Mouse (Mus musculus) lung, embryonic 16.5 days (tissue): Measurements from ENCODE around the gene Ccdc73. TPM values are rescaled to one million over a fixed set of nuclear protein-coding genes. Genes with fewer than 3 reads are reported as not detected.
"Not testable (repeated sequence)": the region's sequence is repeated elsewhere in the genome, so short reads cannot be mapped to it uniquely, and the experiment has no call there.

Experiments
- ATAC-seq: fragments of 200-750 bp; cut with Nextera tagmentation; 2 replicates; pipeline ENCODE4 v1.8.0; 2017; ENCODE audit warnings: low read depth, mild to moderate bottlenecking, moderate library complexity
- H3K27ac ChIP-seq: fragments of 300-500 bp; sonication (generic); 2 replicates; pipeline ENCODE4 v1.5.1; 2014; ENCODE audit warnings: mild to moderate bottlenecking, control low read depth, low read length
- H3K27me3 ChIP-seq: fragments of 300-500 bp; sonication (generic); 2 replicates; pipeline ENCODE4 v1.6.1; 2014; ENCODE audit warnings: low read depth, low read length, mixed read lengths; ENCODE audit not compliant: control insufficient read depth, insufficient read depth
- H3K36me3 ChIP-seq: fragments of 300-500 bp; sonication (generic); 2 replicates; pipeline ENCODE4 v1.6.1; 2014; ENCODE audit warnings: low read length; ENCODE audit not compliant: control insufficient read depth, insufficient read depth
- H3K4me1 ChIP-seq: fragments of 300-500 bp; sonication (generic); replicated peaks from 2 replicates; pipeline ENCODE4 v1.6.1; 2014; ENCODE audit warnings: low read length, mixed read lengths; ENCODE audit not compliant: control insufficient read depth, insufficient read depth
- H3K4me2 ChIP-seq: fragments of 300-500 bp; sonication (generic); 2 replicates; pipeline ENCODE4 v1.6.1; 2014; ENCODE audit warnings: low read depth, low read length, control low read depth
- H3K4me3 ChIP-seq: fragments of 300-500 bp; sonication (generic); 2 replicates; pipeline ENCODE4 v1.5.1; 2014; ENCODE audit warnings: mild to moderate bottlenecking, low read length, control low read depth
- H3K9ac ChIP-seq: fragments of 300-500 bp; sonication (generic); 2 replicates; pipeline ENCODE4 v1.6.1; 2014; ENCODE audit warnings: low read length, control low read depth
- H3K9me3 ChIP-seq: fragments of 300-500 bp; sonication (generic); 2 replicates; pipeline ENCODE4 v1.6.1; 2016; ENCODE audit warnings: low read length; ENCODE audit not compliant: control insufficient read depth
- WGBS: fragments of 180-500 bp; shearing (Covaris S2); extraction: QIAGEN DNeasy Blood & Tissue Kit; methylation state at CpG from one replicate; pipeline ENCODE4 v1.1.7; 2014; 5-methylcytosine and 5-hydroxymethylcytosine counted together
- polyA plus RNA-seq: library from polyadenylated mRNA; unstranded; fragments of >200 nt; fragmentation: Nextera tagmentation; extraction: Ambion mirVana; gene quantifications from 2 replicates; pipeline ENCODE4 v1.2.1, GENCODE M21; 2015

The Ccdc73 gene
- 6.4 and 7.2 TPM in 2 replicates for polyA plus RNA-seq

- no peak for ATAC-seq
- no peaks in the 10 kb centered on the region for H3K27me3 ChIP-seq
- H3K4me2 ChIP-seq: no peak within 1 kb of the TSS
- no peak within 1 kb of the TSS for H3K4me3 ChIP-seq
- H3K9ac ChIP-seq: no peak within 1 kb of the TSS
- WGBS: 78% methylated on average over 13 of the region's 13 CpGs
- no peak within 1 kb of the TSS for H3K27ac ChIP-seq
- H3K9me3 ChIP-seq: no peaks in the 10 kb centered on the region
- H3K4me1 ChIP-seq: no peaks in the 10 kb centered on the region
- no peaks in the 10 kb centered on the region for H3K36me3 ChIP-seq
Observed at GRCm38 (mm10) chr2:104867282-104867855, at the start of gene Ccdc73. Gene Ccdc73, plus strand, starts transcription at chr2:104867805.

- WGBS: 84% methylated on average over 3 of the region's 3 CpGs
Observed at GRCm38 (mm10) chr2:104818763-104819162, 48.8 kb upstream of the Ccdc73 start.

GRCm38 (mm10) chr2:104826191-104826590 lies 41.4 kb upstream of the Ccdc73 start:
- Histone ChIP-seq H3K36me3 (no peaks in the 10 kb centered on the region), H3K4me1 (no peaks in the 10 kb centered on the region), H3K4me3 (no peak overlapping the region), H3K4me2 (no peak overlapping the region), H3K9me3 (no peaks in the 10 kb centered on the region), H3K27me3 (no peaks in the 10 kb centered on the region), H3K27ac (no peak overlapping the region), H3K9ac (no peak overlapping the region)
- no peak for ATAC-seq
- 90% methylated on average over 4 of the region's 4 CpGs for WGBS

More at GRCm38 (mm10) chr2:104818763-104819162, 48.8 kb upstream of the Ccdc73 start:
- not testable (repeated sequence) for H3K27ac ChIP-seq, H3K9me3 ChIP-seq, H3K4me1 ChIP-seq, H3K4me3 ChIP-seq, H3K4me2 ChIP-seq, ATAC-seq, H3K36me3 ChIP-seq, H3K27me3 ChIP-seq, H3K9ac ChIP-seq

GRCm38 (mm10) chr2:104832486-104832885 lies 35.1 kb upstream of the Ccdc73 start:
- WGBS: 78% methylated on average over 2 of the region's 2 CpGs
- Histone ChIP-seq H3K36me3 (no peaks in the 10 kb centered on the region), H3K27me3 (no peaks in the 10 kb centered on the region), H3K4me1 (no peaks in the 10 kb centered on the region), H3K9me3 (no peaks in the 10 kb centered on the region), H3K4me3 (no peak overlapping the region), H3K9ac (no peak overlapping the region), H3K4me2 (no peak overlapping the region), H3K27ac (no peak overlapping the region)
- ATAC-seq: no peak

- Histone ChIP-seq H3K27me3 (no peaks in the 10 kb centered on the region), H3K4me3 (no peak overlapping the region), H3K4me2 (no peak overlapping the region), H3K36me3 (no peaks in the 10 kb centered on the region), H3K4me1 (no peaks in the 10 kb centered on the region), H3K9ac (no peak overlapping the region), H3K9me3 (peaks cover 3% of the 10 kb centered on the region; the same call in 1 of the 2 replicates), H3K27ac (no peak overlapping the region)
- ATAC-seq: no peak
Observed at GRCm38 (mm10) chr2:104840974-104841373, 26.6 kb upstream of the Ccdc73 start.

- no peak overlapping the region for H3K4me2 ChIP-seq
- no peak for ATAC-seq
- H3K27me3 ChIP-seq: no peaks in the 10 kb centered on the region
- H3K9me3 ChIP-seq: peaks cover 3% of the 10 kb centered on the region; the same call in 1 of the 2 replicates
- WGBS: 54% methylated on average over 7 of the region's 7 CpGs
- no peak overlapping the region for H3K9ac ChIP-seq
- H3K4me1 ChIP-seq: no peaks in the 10 kb centered on the region
- H3K27ac ChIP-seq: no peak overlapping the region
- no peak overlapping the region for H3K4me3 ChIP-seq
- no peaks in the 10 kb centered on the region for H3K36me3 ChIP-seq
Observed at GRCm38 (mm10) chr2:104841736-104842135, 25.9 kb upstream of the Ccdc73 start.

- Histone ChIP-seq H3K4me1 (no peaks in the 10 kb centered on the region), H3K9me3 (peaks cover 3% of the 10 kb centered on the region; the same call in 1 of the 2 replicates), H3K27me3 (no peaks in the 10 kb centered on the region), H3K36me3 (no peaks in the 10 kb centered on the region), H3K4me2 (no peak overlapping the region), H3K27ac (no peak overlapping the region), H3K9ac (no peak overlapping the region), H3K4me3 (no peak overlapping the region)
- no peak for ATAC-seq
Observed at GRCm38 (mm10) chr2:104842559-104842958, 25.0 kb upstream of the Ccdc73 start.

GRCm38 (mm10) chr2:104846638-104847414 lies 20.8 kb upstream of the Ccdc73 start:
- H3K27ac ChIP-seq: no peak overlapping the region
- H3K4me2 ChIP-seq: no peak overlapping the region
- ATAC-seq: no peak
- H3K4me1 ChIP-seq: peaks cover 10% of the 10 kb centered on the region; the same call in 1 of the 2 replicates
- peaks cover 2% of the 10 kb centered on the region for H3K27me3 ChIP-seq
- no peaks in the 10 kb centered on the region for H3K9me3 ChIP-seq
- H3K36me3 ChIP-seq: no peaks in the 10 kb centered on the region
- whole genome bisulfite sequencing: 49% methylated on average over 4 of the region's 4 CpGs
- no peak overlapping the region for H3K4me3 ChIP-seq
- no peak overlapping the region for H3K9ac ChIP-seq

GRCm38 (mm10) chr2:104847645-104848044 lies 20.0 kb upstream of the Ccdc73 start:
- peaks cover 2% of the 10 kb centered on the region for H3K27me3 ChIP-seq
- no peak for ATAC-seq
- no peaks in the 10 kb centered on the region for H3K9me3 ChIP-seq
- no peaks in the 10 kb centered on the region for H3K36me3 ChIP-seq
- H3K9ac ChIP-seq: no peak overlapping the region
- H3K27ac ChIP-seq: no peak overlapping the region
- H3K4me2 ChIP-seq: no peak overlapping the region
- WGBS: 50% methylated on average over 2 of the region's 2 CpGs
- H3K4me1 ChIP-seq: peaks cover 10% of the 10 kb centered on the region; the same call in 1 of the 2 replicates
- no peak overlapping the region for H3K4me3 ChIP-seq
